Mouse (Mus musculus) neural tube, embryonic 10.5 days (tissue): ENCODE data around the gene Stoml3.

Source experiments
- DNase-seq: peaks from one replicate; pipeline ENCODE4 v3.0.0-alpha.2; 2017; ENCODE audit warnings: low spot score; ENCODE audit errors: extremely low spot score

The Stoml3 gene

GRCm38 (mm10) chr3:53477468-53477867 lies 11.0 kb upstream of the Stoml3 start:
- no peak for DNase-seq

GRCm38 (mm10) chr3:53478419-53479046 lies 9.9 kb upstream of the Stoml3 start:
- no peak for DNase-seq

GRCm38 (mm10) chr3:53483414-53484059 lies 4.9 kb upstream of the Stoml3 start:
- DNase-seq = no peak

GRCm38 (mm10) chr3:53486561-53486960 lies 1.9 kb upstream of the Stoml3 start:
- DNase-seq = no peak

- DNase-seq = no peak
Measured at GRCm38 (mm10) chr3:53486996-53487576, 1.4 kb upstream of the Stoml3 start.

GRCm38 (mm10) chr3:53498351-53498905 lies 10.0 kb downstream of the Stoml3 start:
- no peak for DNase-seq

GRCm38 (mm10) chr3:53502428-53502827 lies 14.0 kb downstream of the Stoml3 start:
- no peak for DNase-seq

- DNase-seq = no peak
Measured at GRCm38 (mm10) chr3:53513096-53513495, 24.6 kb downstream of the Stoml3 start.

- DNase-seq = no peak
Measured at GRCm38 (mm10) chr3:53514221-53515065, 26.0 kb downstream of the Stoml3 start.

- DNase-seq = no peak
Measured at GRCm38 (mm10) chr3:53522794-53523193, 34.3 kb downstream of the Stoml3 start.

GRCm38 (mm10) chr3:53525737-53526136 lies 37.3 kb downstream of the Stoml3 start:
- peak; percentile 73 for DNase-seq

GRCm38 (mm10) chr3:53530305-53530704 lies 41.9 kb downstream of the Stoml3 start:
- DNase-seq = no peak

- DNase-seq = no peak
Measured at GRCm38 (mm10) chr3:53532091-53532490, 43.6 kb downstream of the Stoml3 start.

GRCm38 (mm10) chr3:53552691-53553090 lies 64.2 kb downstream of the Stoml3 start:
- no peak for DNase-seq

GRCm38 (mm10) chr3:53555031-53555952 lies 66.8 kb downstream of the Stoml3 start:
- DNase-seq = no peak

GRCm38 (mm10) chr3:53557388-53558214 lies 69.1 kb downstream of the Stoml3 start:
- no peak for DNase-seq
